ENCODE assay signal across 7 mouse cellular contexts in the genomic region with DNA sequence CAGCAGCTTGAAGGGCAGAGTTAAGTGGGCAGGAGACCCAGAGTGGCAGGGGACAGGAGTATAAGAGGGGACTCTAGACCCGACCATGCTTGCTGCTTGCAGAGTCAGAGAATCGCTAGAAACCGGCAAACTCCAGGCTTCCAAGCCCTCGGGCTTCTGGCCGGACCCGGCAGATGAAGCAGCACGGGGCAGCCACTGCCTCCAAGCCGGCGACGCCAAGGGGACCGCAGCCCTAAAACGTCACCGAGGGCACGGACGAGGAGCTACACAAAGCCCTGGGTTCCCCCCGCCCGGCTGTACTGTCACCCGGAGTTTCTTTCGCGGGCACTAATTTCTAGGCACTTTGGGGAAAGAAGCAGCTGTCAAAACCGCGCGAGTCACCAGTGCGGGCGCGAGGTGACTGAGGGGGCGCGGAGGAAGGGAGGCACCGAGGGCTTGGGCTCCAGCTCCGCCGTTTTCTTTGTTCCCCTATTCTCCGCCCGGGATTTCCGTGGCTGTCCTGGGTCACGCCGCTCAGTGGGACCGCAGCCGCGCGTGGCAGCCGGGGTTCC. TPM values are rescaled to one million over a fixed set of nuclear protein-coding genes. Genes with fewer than 3 reads are reported as not detected.
DNase-seq lines count a peak whose midpoint lies in the region; ATAC-seq and TF ChIP-seq lines count a peak whose summit lies in the region.

No protein-coding gene starts in this region.

- no peak for TF ChIP-seq RAD21 in MEL (IDR thresholded peaks at IDR 0.05; ENCODE audit: low read depth, low read length)

- peak overlapping the region; percentile 88 for H3K4me3 ChIP-seq in MEL (ENCODE audit: control insufficient read depth in 1 of 2, insufficient read depth in 1 of 2, low read depth in 2 of 2, low read length in 2 of 2)
- H3K4me3 ChIP-seq in embryonic facial prominence, embryonic 14.5 days (ENCODE audit: low read depth, low read length): peak overlapping the region; percentile 87
- H3K4me3 ChIP-seq in heart, embryonic 15.5 days: peak overlapping the region; percentile 91

- DNase-seq in MEL (ENCODE audit: low read depth, low spot score): peak; percentile 70
- DNase-seq in adrenal gland, postnatal 36 days: peak; percentile 64 to 74
- peak; percentile 46 for DNase-seq in embryonic facial prominence, embryonic 14.5 days (ENCODE audit: low spot score)
- DNase-seq in kidney, postnatal 4 days: peak; percentile 69 to 81
- DNase-seq in lung, postnatal 25 days (ENCODE audit: low spot score): peak; percentile 40
- peak; percentile 36 to 46 for DNase-seq in right cerebral cortex, adult 2 months (ENCODE audit: low spot score in 2 of 2)

- 0 out of 4 replicates have a peak, but pooled peaks of 1 of the 2 experiments have one; percentile 32 for TF ChIP-seq POLR2A in MEL (IDR thresholded peaks at IDR 0.05; ENCODE audit: control insufficient read depth in 1 of 2, insufficient read depth in 1 of 2, low read depth in 1 of 2, low read length in 2 of 2, poor library complexity in 1 of 2)

- peaks cover 9% of the 10 kb centered on the region; the same call in 1 of the 2 replicates for H3K79me2 ChIP-seq in MEL (ENCODE audit: control insufficient read depth, insufficient read depth, low read length, poor library complexity)

- H3K9me3 ChIP-seq in MEL (replicated peaks; ENCODE audit: insufficient read depth, low read length): no peaks in the 10 kb centered on the region
- no peaks in the 10 kb centered on the region for H3K9me3 ChIP-seq in embryonic facial prominence, embryonic 14.5 days (ENCODE audit: control insufficient read depth, low read length)
- H3K9me3 ChIP-seq in heart, embryonic 15.5 days (replicated peaks): no peaks in the 10 kb centered on the region

- H3K9ac ChIP-seq in MEL (ENCODE audit: control insufficient read depth, low read depth, low read length, poor library complexity, severe bottlenecking): peak overlapping the region; percentile 94
- peak overlapping the region; percentile 97 for H3K9ac ChIP-seq in embryonic facial prominence, embryonic 14.5 days (ENCODE audit: low read depth, low read length)
- peak overlapping the region; percentile 94 for H3K9ac ChIP-seq in heart, embryonic 15.5 days

- peaks cover 0 to 36% of the 10 kb centered on the region in 2 experiments; a peak in 2 of 4 replicates for H3K36me3 ChIP-seq in MEL (ENCODE audit: control insufficient read depth in 1 of 2, insufficient read depth in 2 of 2, low read length in 2 of 2)
- no peaks in the 10 kb centered on the region for H3K36me3 ChIP-seq in embryonic facial prominence, embryonic 14.5 days (ENCODE audit: control insufficient read depth, insufficient read depth, low read length)
- no peaks in the 10 kb centered on the region for H3K36me3 ChIP-seq in heart, embryonic 15.5 days

- no peak for TF ChIP-seq CTCF in MEL (IDR thresholded peaks at IDR 0.05 in 2 of 3, conservative IDR thresholded peaks at IDR 0.05 in 1 of 3; ENCODE audit: control insufficient read depth in 1 of 3, insufficient read depth in 1 of 3, low read depth in 2 of 3, low read length in 3 of 3, poor library complexity in 1 of 3, severe bottlenecking in 1 of 3)

- peaks cover 7 to 15% of the 10 kb centered on the region in 2 experiments for H3K4me1 ChIP-seq in MEL (ENCODE audit: control insufficient read depth in 1 of 2, insufficient read depth in 2 of 2, low read length in 2 of 2)
- H3K4me1 ChIP-seq in embryonic facial prominence, embryonic 14.5 days (ENCODE audit: control insufficient read depth, insufficient read depth, low read length): peaks cover 25% of the 10 kb centered on the region
- H3K4me1 ChIP-seq in heart, embryonic 15.5 days (replicated peaks): peaks cover 34% of the 10 kb centered on the region

- TF ChIP-seq EP300 in MEL (IDR thresholded peaks at IDR 0.05; ENCODE audit: low read depth in 1 of 2, low read length in 2 of 2): no peak

- ATAC-seq in embryonic facial prominence, embryonic 14.5 days (ENCODE audit: low read depth): peak; percentile 70
- peak; percentile 54 for ATAC-seq in heart, embryonic 15.5 days (replicated peaks; ENCODE audit: insufficient number of reproducible peaks, insufficient read depth, low FRiP score, low read depth)

- peak overlapping the region; percentile 70 for H3K27ac ChIP-seq in MEL (ENCODE audit: control insufficient read depth, low read depth, low read length)
- peak overlapping the region; percentile 99 for H3K27ac ChIP-seq in embryonic facial prominence, embryonic 14.5 days (replicated peaks; ENCODE audit: low read depth, low read length)
- H3K27ac ChIP-seq in heart, embryonic 15.5 days: peak overlapping the region; percentile 99

- WGBS in embryonic facial prominence, embryonic 14.5 days: 1% methylated on average over 29 of the region's 41 CpGs
- under 1% methylated on average over 41 of the region's 41 CpGs for WGBS in heart, embryonic 15.5 days

- no peaks in the 10 kb centered on the region for H3K27me3 ChIP-seq in MEL (ENCODE audit: control insufficient read depth in 1 of 2, insufficient read depth in 2 of 2, low read length in 2 of 2)
- no peaks in the 10 kb centered on the region for H3K27me3 ChIP-seq in embryonic facial prominence, embryonic 14.5 days (replicated peaks; ENCODE audit: control insufficient read depth, insufficient read depth, low read length)
- H3K27me3 ChIP-seq in heart, embryonic 15.5 days: no peaks in the 10 kb centered on the region

- peak overlapping the region; percentile 71 for H3K4me2 ChIP-seq in embryonic facial prominence, embryonic 14.5 days (ENCODE audit: low read depth, low read length)
- H3K4me2 ChIP-seq in heart, embryonic 15.5 days: peak overlapping the region; percentile 78

TF ChIP-seq in MEL, 35 proteins besides CTCF, POLR2A, EP300 and RAD21:
- TF ChIP-seq MEF2A (IDR thresholded peaks at IDR 0.05; ENCODE audit: extremely low read depth, insufficient replicate concordance, low read depth, low read length, poor library complexity, severe bottlenecking): no peak
- TF ChIP-seq MAX (IDR thresholded peaks at IDR 0.05; ENCODE audit: low read length): peak; percentile 66
- no peak for TF ChIP-seq MAZ (IDR thresholded peaks at IDR 0.05; ENCODE audit: low read depth, low read length)
- no peak for TF ChIP-seq MYC (IDR thresholded peaks at IDR 0.05; ENCODE audit: low read depth, low read length)
- TF ChIP-seq USF2 (IDR thresholded peaks at IDR 0.05; ENCODE audit: borderline replicate concordance in 1 of 2, insufficient read depth in 1 of 2, low read depth in 1 of 2, low read length in 2 of 2): no peak
- TF ChIP-seq USF1 (IDR thresholded peaks at IDR 0.05; ENCODE audit: low read depth, low read length): no peak
- no peak for TF ChIP-seq GATA1 (IDR thresholded peaks at IDR 0.05; ENCODE audit: low read depth, low read length)
- TF ChIP-seq JUND (IDR thresholded peaks at IDR 0.05; ENCODE audit: low read depth, low read length): no peak
- TF ChIP-seq UBTF (IDR thresholded peaks at IDR 0.05; ENCODE audit: borderline replicate concordance, insufficient read depth, low read depth, low read length): 0 out of 2 replicates have a peak, but pooled peaks have one; percentile 76
- no peak for TF ChIP-seq HCFC1 (IDR thresholded peaks at IDR 0.05; ENCODE audit: low read depth, low read length)
- TF ChIP-seq ZKSCAN1 (IDR thresholded peaks at IDR 0.05; ENCODE audit: low read depth, low read length): no peak
- no peak for TF ChIP-seq E2F4 (IDR thresholded peaks at IDR 0.05; ENCODE audit: borderline replicate concordance, low read depth, low read length)
- 0 out of 2 replicates have a peak, but pooled peaks have one; percentile 17 for TF ChIP-seq ETS1 (IDR thresholded peaks at IDR 0.05; ENCODE audit: low read depth, low read length)
- 0 out of 2 replicates have a peak, but pooled peaks have one; percentile 8 for TF ChIP-seq TCF12 (IDR thresholded peaks at IDR 0.05; ENCODE audit: low read depth, low read length)
- no peak for TF ChIP-seq NRF1 (IDR thresholded peaks at IDR 0.05; ENCODE audit: insufficient read depth, low read depth, low read length, poor library complexity, severe bottlenecking)
- no peak for TF ChIP-seq GABPA (IDR thresholded peaks at IDR 0.05; ENCODE audit: low read depth, low read length)
- peak; percentile 78 for TF ChIP-seq SIN3A (IDR thresholded peaks at IDR 0.05; ENCODE audit: low read length)
- peak; percentile 59 for TF ChIP-seq MXI1 (IDR thresholded peaks at IDR 0.05; ENCODE audit: low read depth, low read length)

RNA-seq across cellular contexts. Expression of gene Gpcpd1, which starts 10.0 kb away (rescaled TPM):
- total RNA-seq in MEL (2012; rRNA removed): 2.9 and 3.1 TPM in 2 replicates
- polyA plus RNA-seq in MEL (2012; ENCODE audit: insufficient read depth in 1 of 2, insufficient read length in 2 of 2, low read depth in 1 of 2, low replicate concordance in 2 of 2, missing spikeins in 1 of 2): 1 to 10 TPM in 1 of 2 experiments, not detected in 1; 4.5 TPM
- total RNA-seq in adrenal gland, postnatal 36 days (2021): 10 to 100 TPM; 19.5 to 57.4 TPM
- 40.4 and 49.0 TPM in 2 replicates for polyA plus RNA-seq in embryonic facial prominence, embryonic 14.5 days (2014; fragmentation: Nextera tagmentation; extraction: Ambion mirVana)
- 28.4 and 36.0 TPM in 2 replicates for polyA plus RNA-seq in heart, embryonic 15.5 days (2015; fragmentation: Nextera tagmentation; extraction: Ambion mirVana)

Comparison
In these comparisons a context has a peak if more than half of its experiments do, and no peak if none do; other contexts are left out.
1. Peak in every context shown above with its lines: DNase-seq, ATAC-seq, H3K4me3 ChIP-seq and H3K27ac ChIP-seq.